Mouse (Mus musculus): ENCODE results near the gene Snx29.

DNA sequence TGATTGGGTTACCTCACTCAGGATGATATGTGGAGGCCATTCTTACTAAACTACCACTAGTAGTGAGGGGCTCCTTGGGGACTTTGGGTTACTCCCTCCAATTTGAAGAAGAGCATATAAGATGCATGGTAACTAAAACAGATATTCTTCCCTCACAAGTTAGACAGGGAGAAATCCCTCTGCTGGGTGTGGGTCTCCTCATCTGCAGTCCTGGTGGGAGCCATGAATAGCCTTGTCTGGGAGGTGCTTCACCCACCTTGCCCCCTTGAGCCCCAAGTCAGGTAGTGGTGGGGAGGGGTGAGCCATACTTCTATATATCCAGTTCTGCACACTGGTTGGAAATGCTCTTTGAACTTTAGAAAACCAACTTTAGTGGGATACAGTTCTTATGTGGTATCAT lies 218.3 kb downstream of the Snx29 start:
- TF ChIP-seq POLR2A (IDR thresholded peaks at IDR 0.05; ENCODE audit: extremely low read depth, insufficient read depth, low read length) (no peak), CTCF (IDR thresholded peaks at IDR 0.05; ENCODE audit: low read depth, low read length) (no peak)
